Mouse (Mus musculus): ENCODE data around the gene Il6ra. TPM values are rescaled to one million over a fixed set of nuclear protein-coding genes. Genes with fewer than 3 reads are reported as not detected.

Il6ra gene
- polyA plus RNA-seq, 1 experiment: not detected

GRCm38 (mm10) chr3:89872684-89873083, 40.3 kb downstream of the Il6ra start:
- WGBS: 67% methylated on average over 6 of the region's 6 CpGs
- H3K4me1 ChIP-seq (ENCODE audit: control insufficient read depth, insufficient read depth, low read length): peaks cover 5% of the 10 kb centered on the region
- TF ChIP-seq POLR2A (IDR thresholded peaks at IDR 0.05; ENCODE audit: insufficient read depth, low read depth, low read length): no peak
- TF ChIP-seq CTCF (IDR thresholded peaks at IDR 0.05; ENCODE audit: insufficient read depth, low read depth, low read length): no peak
- no peak overlapping the region for H3K4me3 ChIP-seq (ENCODE audit: insufficient read depth, low read depth, low read length)
- no peak overlapping the region for H3K27ac ChIP-seq (ENCODE audit: insufficient read depth, low read depth, low read length)

DNA sequence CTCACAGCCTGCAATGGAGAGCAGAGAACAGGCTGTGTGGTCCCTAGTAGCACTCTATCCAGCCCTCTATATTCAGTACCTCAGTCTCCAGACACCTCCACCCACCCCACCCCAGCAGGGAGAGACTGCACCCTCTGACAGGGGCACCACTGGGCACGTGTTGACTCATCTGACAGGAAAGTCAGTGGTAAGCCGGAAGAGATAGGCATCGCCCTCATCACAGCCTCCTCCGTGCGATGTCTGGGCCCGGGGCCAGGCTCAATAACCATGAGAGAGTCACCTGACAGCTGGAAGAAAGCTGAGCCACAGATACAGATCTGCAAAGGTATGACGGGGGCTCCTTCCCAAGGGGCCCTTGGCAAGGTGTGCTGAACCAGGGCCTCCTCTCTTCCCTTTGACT, 40.8 kb downstream of the Il6ra start:
- H3K27ac ChIP-seq (ENCODE audit: insufficient read depth, low read depth, low read length): no peak overlapping the region
- H3K4me3 ChIP-seq (ENCODE audit: insufficient read depth, low read depth, low read length): no peak overlapping the region
- TF ChIP-seq POLR2A (IDR thresholded peaks at IDR 0.05; ENCODE audit: insufficient read depth, low read depth, low read length) (no peak), CTCF (IDR thresholded peaks at IDR 0.05; ENCODE audit: insufficient read depth, low read depth, low read length) (no peak)
- H3K4me1 ChIP-seq (ENCODE audit: control insufficient read depth, insufficient read depth, low read length): peaks cover 5% of the 10 kb centered on the region
- 68% methylated on average over 7 of the region's 7 CpGs for WGBS

DNA sequence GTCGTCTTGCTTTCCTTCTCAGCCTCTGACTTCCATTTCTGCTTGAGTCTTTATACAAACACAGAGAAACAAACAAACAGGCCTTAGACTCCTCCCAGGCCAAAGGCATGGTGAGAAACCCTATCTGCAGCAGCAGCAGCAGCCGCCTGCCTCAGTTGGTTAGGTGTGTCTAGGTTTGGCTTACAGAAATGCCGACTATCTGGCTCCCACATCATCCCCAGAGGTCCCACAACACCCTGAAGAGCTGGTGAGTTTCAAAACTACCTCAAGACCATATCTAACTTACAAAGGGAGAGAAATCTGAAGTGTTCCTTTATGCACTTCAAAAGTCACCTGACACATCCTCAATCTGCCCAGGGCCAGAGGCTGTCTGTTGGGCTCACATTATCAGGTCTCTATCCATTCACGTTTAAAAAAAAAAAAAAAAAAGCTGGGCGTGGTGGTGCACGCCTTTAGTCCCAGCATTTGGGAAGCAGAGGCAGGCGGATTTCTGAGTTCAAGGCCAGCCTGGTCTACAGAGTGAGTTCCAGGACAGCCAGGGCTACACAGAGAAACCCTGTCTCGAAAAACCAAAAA, 41.6 kb downstream of the Il6ra start:
- WGBS: 86% methylated on average over 8 of the region's 8 CpGs
- Histone ChIP-seq H3K27ac (ENCODE audit: insufficient read depth, low read depth, low read length) (no peak overlapping the region), H3K4me3 (ENCODE audit: insufficient read depth, low read depth, low read length) (no peak overlapping the region), H3K4me1 (ENCODE audit: control insufficient read depth, insufficient read depth, low read length) (peaks cover 5% of the 10 kb centered on the region)
- TF ChIP-seq CTCF (IDR thresholded peaks at IDR 0.05; ENCODE audit: insufficient read depth, low read depth, low read length) (no peak), POLR2A (IDR thresholded peaks at IDR 0.05; ENCODE audit: insufficient read depth, low read depth, low read length) (no peak)

- Histone ChIP-seq H3K4me3 (ENCODE audit: insufficient read depth, low read depth, low read length) (no peak overlapping the region), H3K27ac (ENCODE audit: insufficient read depth, low read depth, low read length) (no peak overlapping the region), H3K4me1 (ENCODE audit: control insufficient read depth, insufficient read depth, low read length) (peaks cover 5% of the 10 kb centered on the region)
- 91% methylated on average over 22 of the region's 22 CpGs for WGBS
- no peak for TF ChIP-seq CTCF (IDR thresholded peaks at IDR 0.05; ENCODE audit: insufficient read depth, low read depth, low read length)
- TF ChIP-seq POLR2A (IDR thresholded peaks at IDR 0.05; ENCODE audit: insufficient read depth, low read depth, low read length): no peak
Measured at GRCm38 (mm10) chr3:89870472-89871271, 42.3 kb downstream of the Il6ra start.

GRCm38 (mm10) chr3:89869556-89869955, 43.4 kb downstream of the Il6ra start:
- TF ChIP-seq CTCF (IDR thresholded peaks at IDR 0.05; ENCODE audit: insufficient read depth, low read depth, low read length): no peak
- no peak for TF ChIP-seq POLR2A (IDR thresholded peaks at IDR 0.05; ENCODE audit: insufficient read depth, low read depth, low read length)
- WGBS: 80% methylated on average over 9 of the region's 9 CpGs

GRCm38 (mm10) chr3:89868956-89869355, 44.0 kb downstream of the Il6ra start:
- TF ChIP-seq CTCF (IDR thresholded peaks at IDR 0.05; ENCODE audit: insufficient read depth, low read depth, low read length): no peak
- no peak for TF ChIP-seq POLR2A (IDR thresholded peaks at IDR 0.05; ENCODE audit: insufficient read depth, low read depth, low read length)
- WGBS: 67% methylated on average over 9 of the region's 9 CpGs

More at GRCm38 (mm10) chr3:89869556-89869955, 43.4 kb downstream of the Il6ra start:
- H3K4me1 ChIP-seq (ENCODE audit: control insufficient read depth, insufficient read depth, low read length): peaks cover 12% of the 10 kb centered on the region
- no peak overlapping the region for H3K27ac ChIP-seq (ENCODE audit: insufficient read depth, low read depth, low read length)
- H3K4me3 ChIP-seq (ENCODE audit: insufficient read depth, low read depth, low read length): no peak overlapping the region

DNA sequence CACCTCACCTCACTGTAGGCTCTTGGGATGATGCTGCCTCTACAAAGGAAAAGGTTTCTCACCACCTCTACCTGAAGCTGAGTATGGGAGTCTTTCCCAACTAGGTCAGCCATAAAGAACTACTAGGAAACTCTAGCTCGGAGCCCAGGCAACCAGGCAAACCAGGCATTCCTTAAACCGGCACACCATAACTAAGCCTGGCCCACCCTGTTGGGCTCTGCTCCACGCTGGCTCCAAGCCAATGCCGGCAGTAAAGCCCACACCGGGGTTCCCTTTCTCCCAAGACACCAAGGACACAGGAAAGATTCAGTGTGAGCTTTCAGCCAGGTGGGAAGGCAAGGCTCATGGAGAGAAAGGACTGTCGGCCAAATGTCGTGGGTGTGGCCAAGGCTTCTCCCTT, 44.6 kb downstream of the Il6ra start:
- Histone ChIP-seq H3K27ac (ENCODE audit: insufficient read depth, low read depth, low read length) (no peak overlapping the region), H3K4me3 (ENCODE audit: insufficient read depth, low read depth, low read length) (no peak overlapping the region), H3K4me1 (ENCODE audit: control insufficient read depth, insufficient read depth, low read length) (peaks cover 12% of the 10 kb centered on the region)
- 28% methylated on average over 7 of the region's 7 CpGs for WGBS
- TF ChIP-seq POLR2A (IDR thresholded peaks at IDR 0.05; ENCODE audit: insufficient read depth, low read depth, low read length) (no peak), CTCF (IDR thresholded peaks at IDR 0.05; ENCODE audit: insufficient read depth, low read depth, low read length) (no peak)

More at GRCm38 (mm10) chr3:89868956-89869355, 44.0 kb downstream of the Il6ra start:
- Histone ChIP-seq H3K4me3 (ENCODE audit: insufficient read depth, low read depth, low read length) (no peak overlapping the region), H3K4me1 (ENCODE audit: control insufficient read depth, insufficient read depth, low read length) (peaks cover 12% of the 10 kb centered on the region), H3K27ac (ENCODE audit: insufficient read depth, low read depth, low read length) (no peak overlapping the region)

DNA sequence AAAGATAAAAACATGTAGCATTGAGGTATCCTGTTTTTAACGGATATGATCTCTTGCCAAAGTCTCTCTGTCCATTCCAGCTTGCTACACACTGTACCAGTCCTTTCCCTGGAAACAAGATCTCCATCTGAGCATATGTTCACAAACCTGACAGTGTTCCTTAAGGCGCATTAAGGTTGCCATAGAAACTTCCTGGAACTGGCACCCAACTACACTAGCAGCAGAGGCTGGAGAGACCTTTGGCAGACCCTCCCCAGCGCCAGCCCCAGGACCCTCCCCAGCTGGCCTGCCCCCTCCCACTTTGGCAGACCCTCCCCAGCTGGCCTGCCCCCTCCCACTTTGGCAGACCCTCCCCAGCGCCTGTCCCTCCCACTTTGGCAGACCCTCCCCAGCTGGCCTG, 45.3 kb downstream of the Il6ra start:
- 37% methylated on average over 4 of the region's 4 CpGs for WGBS
- Histone ChIP-seq H3K27ac (ENCODE audit: insufficient read depth, low read depth, low read length) (no peak overlapping the region), H3K4me1 (ENCODE audit: control insufficient read depth, insufficient read depth, low read length) (peaks cover 12% of the 10 kb centered on the region), H3K4me3 (ENCODE audit: insufficient read depth, low read depth, low read length) (no peak overlapping the region)
- TF ChIP-seq POLR2A (IDR thresholded peaks at IDR 0.05; ENCODE audit: insufficient read depth, low read depth, low read length) (no peak), CTCF (IDR thresholded peaks at IDR 0.05; ENCODE audit: insufficient read depth, low read depth, low read length) (no peak)

GRCm38 (mm10) chr3:89865764-89866163, 47.2 kb downstream of the Il6ra start:
- peaks cover 21% of the 10 kb centered on the region for H3K4me1 ChIP-seq (ENCODE audit: control insufficient read depth, insufficient read depth, low read length)
- TF ChIP-seq CTCF (IDR thresholded peaks at IDR 0.05; ENCODE audit: insufficient read depth, low read depth, low read length) (no peak), POLR2A (IDR thresholded peaks at IDR 0.05; ENCODE audit: insufficient read depth, low read depth, low read length) (no peak)

More at GRCm38 (mm10) chr3:89865764-89866163, 47.2 kb downstream of the Il6ra start:
- Histone ChIP-seq H3K4me3 (ENCODE audit: insufficient read depth, low read depth, low read length) (no peak overlapping the region), H3K27ac (ENCODE audit: insufficient read depth, low read depth, low read length) (no peak overlapping the region)
- 67% methylated on average over 4 of the region's 4 CpGs for WGBS

All from olfactory bulb, adult 2 months (tissue).